Mouse (Mus musculus): ENCODE data around the gene Lce3c. TPM values are rescaled to one million over a fixed set of nuclear protein-coding genes. Genes with fewer than 3 reads are reported as not detected.

The Lce3c gene
- total and polyA plus RNA-seq, 2 experiments from 2014 or later, result not detected

- no peak for ATAC-seq
- H3K4me1 ChIP-seq (ENCODE audit: insufficient read depth), result no peaks in the 10 kb centered on the region
Observed at GRCm38 (mm10) chr3:92926130-92926529, 18.2 kb upstream of the Lce3c start, which contains the start of gene Lce3a. Gene Lce3a (minus strand): TSS chr3:92926230.

GRCm38 (mm10) chr3:92932679-92933078 is 11.6 kb upstream of the Lce3c start, which contains the start of gene Lce3b:
Gene Lce3b (plus strand): TSS chr3:92932979.
- 61% methylated on average over 2 of the region's 2 CpGs for WGBS
- Histone ChIP-seq H3K4me2 (ENCODE audit: low read depth) (no peak within 1 kb of the TSS), H3K27me3 (ENCODE audit: insufficient read depth, low read length) (no peaks in the 10 kb centered on the region), H3K4me3 (ENCODE audit: low read depth, low read length) (no peak within 1 kb of the TSS), H3K27ac (ENCODE audit: low read depth, low read length) (no peak within 1 kb of the TSS), H3K9me3 (ENCODE audit: low read length) (no peaks in the 10 kb centered on the region), H3K4me1 (ENCODE audit: insufficient read depth) (no peaks in the 10 kb centered on the region), H3K36me3 (ENCODE audit: insufficient read depth) (no peaks in the 10 kb centered on the region), H3K9ac (no peak within 1 kb of the TSS)
- no peak for DNase-seq
- ATAC-seq, result no peak
- no peak for TF ChIP-seq CTCF (IDR thresholded peaks at IDR 0.05; ENCODE audit: low read depth)

More at GRCm38 (mm10) chr3:92926130-92926529, 18.2 kb upstream of the Lce3c start, which contains the start of gene Lce3a:
- TF ChIP-seq CTCF (IDR thresholded peaks at IDR 0.05; ENCODE audit: low read depth), result no peak
- Histone ChIP-seq H3K36me3 (ENCODE audit: insufficient read depth) (no peaks in the 10 kb centered on the region), H3K9me3 (ENCODE audit: low read length) (no peaks in the 10 kb centered on the region), H3K27ac (ENCODE audit: low read depth, low read length) (no peak within 1 kb of the TSS), H3K4me2 (ENCODE audit: low read depth) (no peak within 1 kb of the TSS), H3K27me3 (ENCODE audit: insufficient read depth, low read length) (no peaks in the 10 kb centered on the region), H3K9ac (no peak within 1 kb of the TSS), H3K4me3 (ENCODE audit: low read depth, low read length) (no peak within 1 kb of the TSS)
- DNase-seq, result no peak
- 84% methylated on average over 2 of the region's 2 CpGs for WGBS

GRCm38 (mm10) chr3:92957090-92957489 is 12.8 kb downstream of the Lce3c start, which contains the start of gene Lce3d:
Gene Lce3d (plus strand): TSS chr3:92957390.
- no peak within 1 kb of the TSS for H3K4me3 ChIP-seq (ENCODE audit: low read depth, low read length)
- no peaks in the 10 kb centered on the region for H3K36me3 ChIP-seq (ENCODE audit: insufficient read depth)
- WGBS, result 100% methylated on average over 1 of the region's 1 CpGs
- ATAC-seq (no peak), DNase-seq (no peak)
- no peak within 1 kb of the TSS for H3K4me2 ChIP-seq (ENCODE audit: low read depth)
- TF ChIP-seq CTCF (IDR thresholded peaks at IDR 0.05; ENCODE audit: low read depth), result no peak
- no peak within 1 kb of the TSS for H3K9ac ChIP-seq
- no peak within 1 kb of the TSS for H3K27ac ChIP-seq (ENCODE audit: low read depth, low read length)
- no peaks in the 10 kb centered on the region for H3K9me3 ChIP-seq (ENCODE audit: low read length)
- H3K27me3 ChIP-seq (ENCODE audit: insufficient read depth, low read length), result no peaks in the 10 kb centered on the region
- no peaks in the 10 kb centered on the region for H3K4me1 ChIP-seq (ENCODE audit: insufficient read depth)

GRCm38 (mm10) chr3:92966761-92967160 is 22.5 kb downstream of the Lce3c start, which contains the start of gene Lce3e:
Gene Lce3e (plus strand): TSS chr3:92967061.
- Histone ChIP-seq H3K4me2 (ENCODE audit: low read depth) (no peak within 1 kb of the TSS), H3K27ac (ENCODE audit: low read depth, low read length) (no peak within 1 kb of the TSS), H3K9me3 (ENCODE audit: low read length) (no peaks in the 10 kb centered on the region), H3K27me3 (ENCODE audit: insufficient read depth, low read length) (no peaks in the 10 kb centered on the region), H3K4me1 (ENCODE audit: insufficient read depth) (no peaks in the 10 kb centered on the region), H3K4me3 (ENCODE audit: low read depth, low read length) (no peak within 1 kb of the TSS), H3K9ac (no peak within 1 kb of the TSS), H3K36me3 (ENCODE audit: insufficient read depth) (no peaks in the 10 kb centered on the region)
- no peak for ATAC-seq
- DNase-seq, result no peak
- TF ChIP-seq CTCF (IDR thresholded peaks at IDR 0.05; ENCODE audit: low read depth), result no peak
- 91% methylated on average over 2 of the region's 2 CpGs for WGBS

- Histone ChIP-seq H3K4me1 (ENCODE audit: insufficient read depth) (no peaks in the 10 kb centered on the region), H3K9ac (no peak overlapping the region), H3K4me3 (ENCODE audit: low read depth, low read length) (no peak overlapping the region), H3K9me3 (ENCODE audit: low read length) (no peaks in the 10 kb centered on the region), H3K36me3 (ENCODE audit: insufficient read depth) (no peaks in the 10 kb centered on the region), H3K27me3 (ENCODE audit: insufficient read depth, low read length) (no peaks in the 10 kb centered on the region), H3K4me2 (ENCODE audit: low read depth) (no peak overlapping the region), H3K27ac (ENCODE audit: low read depth, low read length) (no peak overlapping the region)
- DNase-seq (no peak), ATAC-seq (no peak)
- WGBS, result 63% methylated on average over 2 of the region's 2 CpGs
- no peak for TF ChIP-seq CTCF (IDR thresholded peaks at IDR 0.05; ENCODE audit: low read depth)
Observed at GRCm38 (mm10) chr3:92978484-92978883, 34.2 kb downstream of the Lce3c start.

- DNase-seq, result no peak
Observed at GRCm38 (mm10) chr3:92991926-92992325, 47.6 kb downstream of the Lce3c start, which contains the start of gene Lce3f. Gene Lce3f (plus strand): TSS chr3:92992226.

More at GRCm38 (mm10) chr3:92991926-92992325, 47.6 kb downstream of the Lce3c start, which contains the start of gene Lce3f:
- H3K4me3 ChIP-seq (ENCODE audit: low read depth, low read length), result no peak within 1 kb of the TSS
- no peak within 1 kb of the TSS for H3K4me2 ChIP-seq (ENCODE audit: low read depth)
- no peak for TF ChIP-seq CTCF (IDR thresholded peaks at IDR 0.05; ENCODE audit: low read depth)
- H3K9me3 ChIP-seq (ENCODE audit: low read length), result no peaks in the 10 kb centered on the region
- no peak for ATAC-seq
- H3K4me1 ChIP-seq (ENCODE audit: insufficient read depth), result no peaks in the 10 kb centered on the region
- H3K27ac ChIP-seq (ENCODE audit: low read depth, low read length), result no peak within 1 kb of the TSS
- H3K9ac ChIP-seq, result no peak within 1 kb of the TSS
- H3K36me3 ChIP-seq (ENCODE audit: insufficient read depth), result no peaks in the 10 kb centered on the region
- H3K27me3 ChIP-seq (ENCODE audit: insufficient read depth, low read length), result no peaks in the 10 kb centered on the region

Other genes starting within 250 kb of the Lce3c start
- not detected in 2 replicates for gene Lce1e, start 235.4 kb upstream of the Lce3c start, total RNA-seq (2014; rRNA removed)
- gene Lce1e, start 235.4 kb upstream of the Lce3c start, polyA plus RNA-seq (2015; fragmentation: Nextera tagmentation; extraction: Ambion mirVana), result not detected in 2 replicates
- gene Lce1f, start 224.1 kb upstream of the Lce3c start, total RNA-seq (2014; rRNA removed), result not detected in 2 replicates
- not detected in 2 replicates for gene Lce1f, start 224.1 kb upstream of the Lce3c start, polyA plus RNA-seq (2015; fragmentation: Nextera tagmentation; extraction: Ambion mirVana)
- gene Gm38119, start 205.4 kb upstream of the Lce3c start, total RNA-seq (2014; rRNA removed), result not detected in 2 replicates
- not detected in 2 replicates for gene Gm38119, start 205.4 kb upstream of the Lce3c start, polyA plus RNA-seq (2015; fragmentation: Nextera tagmentation; extraction: Ambion mirVana)
- gene Lce1g, start 192.1 kb upstream of the Lce3c start, total RNA-seq (2014; rRNA removed), result not detected in 2 replicates
- not detected in 2 replicates for gene Lce1g, start 192.1 kb upstream of the Lce3c start, polyA plus RNA-seq (2015; fragmentation: Nextera tagmentation; extraction: Ambion mirVana)
- not detected in 2 replicates for gene Lce1h, start 179.4 kb upstream of the Lce3c start, total RNA-seq (2014; rRNA removed)
- not detected in 2 replicates for gene Lce1h, start 179.4 kb upstream of the Lce3c start, polyA plus RNA-seq (2015; fragmentation: Nextera tagmentation; extraction: Ambion mirVana)
- not detected in 2 replicates for gene Lce1i, start 165.6 kb upstream of the Lce3c start, total RNA-seq (2014; rRNA removed)
- gene Lce1i, start 165.6 kb upstream of the Lce3c start, polyA plus RNA-seq (2015; fragmentation: Nextera tagmentation; extraction: Ambion mirVana), result not detected in 2 replicates
- not detected in 2 replicates for gene Lce1j, start 154.0 kb upstream of the Lce3c start, total RNA-seq (2014; rRNA removed)
- not detected in 2 replicates for gene Lce1j, start 154.0 kb upstream of the Lce3c start, polyA plus RNA-seq (2015; fragmentation: Nextera tagmentation; extraction: Ambion mirVana)
- not detected in 2 replicates for gene Lce1k, start 136.6 kb upstream of the Lce3c start, total RNA-seq (2014; rRNA removed)
- gene Lce1k, start 136.6 kb upstream of the Lce3c start, polyA plus RNA-seq (2015; fragmentation: Nextera tagmentation; extraction: Ambion mirVana), result not detected in 2 replicates
- not detected in 2 replicates for gene Kprp, start 117.2 kb upstream of the Lce3c start, total RNA-seq (2014; rRNA removed)
- gene Kprp, start 117.2 kb upstream of the Lce3c start, polyA plus RNA-seq (2015; fragmentation: Nextera tagmentation; extraction: Ambion mirVana), result not detected in 2 replicates
- not detected in 2 replicates for gene Lce1l, start 93.2 kb upstream of the Lce3c start, total RNA-seq (2014; rRNA removed)
- not detected in 2 replicates for gene Lce1l, start 93.2 kb upstream of the Lce3c start, polyA plus RNA-seq (2015; fragmentation: Nextera tagmentation; extraction: Ambion mirVana)
- gene 2310050C09Rik, start 74.3 kb upstream of the Lce3c start, total RNA-seq (2014; rRNA removed), result not detected in 2 replicates
- not detected in 2 replicates for gene 2310050C09Rik, start 74.3 kb upstream of the Lce3c start, polyA plus RNA-seq (2015; fragmentation: Nextera tagmentation; extraction: Ambion mirVana)
- not detected in 2 replicates for gene Lce3a, start 18.3 kb upstream of the Lce3c start, total RNA-seq (2014; rRNA removed)
- not detected in 2 replicates for gene Lce3a, start 18.3 kb upstream of the Lce3c start, polyA plus RNA-seq (2015; fragmentation: Nextera tagmentation; extraction: Ambion mirVana)
- gene Lce3b, start 11.5 kb upstream of the Lce3c start, total RNA-seq (2014; rRNA removed), result not detected in 2 replicates
- gene Lce3b, start 11.5 kb upstream of the Lce3c start, polyA plus RNA-seq (2015; fragmentation: Nextera tagmentation; extraction: Ambion mirVana), result not detected in 2 replicates
- not detected in 2 replicates for gene Lce3d, start 12.9 kb downstream of the Lce3c start, total RNA-seq (2014; rRNA removed)
- not detected in 2 replicates for gene Lce3d, start 12.9 kb downstream of the Lce3c start, polyA plus RNA-seq (2015; fragmentation: Nextera tagmentation; extraction: Ambion mirVana)
- gene Lce3e, start 22.6 kb downstream of the Lce3c start, total RNA-seq (2014; rRNA removed), result not detected in 2 replicates
- not detected in 2 replicates for gene Lce3e, start 22.6 kb downstream of the Lce3c start, polyA plus RNA-seq (2015; fragmentation: Nextera tagmentation; extraction: Ambion mirVana)
- gene Lce3f, start 47.7 kb downstream of the Lce3c start, total RNA-seq (2014; rRNA removed), result not detected in 2 replicates
- not detected in 2 replicates for gene Lce3f, start 47.7 kb downstream of the Lce3c start, polyA plus RNA-seq (2015; fragmentation: Nextera tagmentation; extraction: Ambion mirVana)
- gene Crct1, start 71.2 kb downstream of the Lce3c start, total RNA-seq (2014; rRNA removed), result 0.38 and 0.57 TPM in 2 replicates
- gene Crct1, start 71.2 kb downstream of the Lce3c start, polyA plus RNA-seq (2015; fragmentation: Nextera tagmentation; extraction: Ambion mirVana), result 0.34 and 0.62 TPM in 2 replicates
- not detected in 2 replicates for gene Lce1m, start 74.6 kb downstream of the Lce3c start, total RNA-seq (2014; rRNA removed)
- not detected in 2 replicates for gene Lce1m, start 74.6 kb downstream of the Lce3c start, polyA plus RNA-seq (2015; fragmentation: Nextera tagmentation; extraction: Ambion mirVana)
- not detected in 2 replicates for gene Gm4858, start 124.3 kb downstream of the Lce3c start, total RNA-seq (2014; rRNA removed)
- gene Gm4858, start 124.3 kb downstream of the Lce3c start, polyA plus RNA-seq (2015; fragmentation: Nextera tagmentation; extraction: Ambion mirVana), result not detected in 2 replicates
- gene Crnn, start 200.3 kb downstream of the Lce3c start, total RNA-seq (2014; rRNA removed), result not detected in 2 replicates
- not detected in 2 replicates for gene Crnn, start 200.3 kb downstream of the Lce3c start, polyA plus RNA-seq (2015; fragmentation: Nextera tagmentation; extraction: Ambion mirVana)